Mouse (Mus musculus) liver, embryonic 11.5 days (tissue): ENCODE data around the gene Lrrc8d. TPM values are rescaled to one million over a fixed set of nuclear protein-coding genes. Genes with fewer than 3 reads are reported as not detected.

Experiments
- ATAC-seq: fragments of 200-750 bp; cut with Nextera tagmentation; replicated peaks from 2 replicates; pipeline ENCODE4 v1.8.0; 2017; ENCODE audit warnings: moderate number of reproducible peaks, mild to moderate bottlenecking, moderate TSS enrichment, moderate library complexity; ENCODE audit not compliant: low FRiP score
- DNase-seq: peaks from one replicate; pipeline ENCODE4 v3.0.0-alpha.2; 2017; ENCODE audit warnings: low spot score
- H3K27ac ChIP-seq: fragments of 300-500 bp; sonication (generic); 2 replicates; pipeline ENCODE4 v1.5.1; 2014; ENCODE audit warnings: mild to moderate bottlenecking, low read depth, low read length, control low read depth
- H3K27me3 ChIP-seq: fragments of 300-500 bp; sonication (generic); replicated peaks from 2 replicates; pipeline ENCODE4 v1.6.1; 2014; ENCODE audit warnings: low read length, mixed read lengths; ENCODE audit not compliant: control insufficient read depth, insufficient read depth
- H3K36me3 ChIP-seq: fragments of 300-500 bp; sonication (generic); 2 replicates; pipeline ENCODE4 v1.6.1; 2014; ENCODE audit warnings: mild to moderate bottlenecking, low read length, moderate library complexity, mixed read lengths; ENCODE audit not compliant: control insufficient read depth, insufficient read depth
- H3K4me1 ChIP-seq: fragments of 300-500 bp; sonication (generic); replicated peaks from 2 replicates; pipeline ENCODE4 v1.6.1; 2014; ENCODE audit warnings: low read length, mixed read lengths; ENCODE audit not compliant: control insufficient read depth, insufficient read depth
- H3K4me2 ChIP-seq: fragments of 300-500 bp; sonication (generic); 2 replicates; pipeline ENCODE4 v1.6.1; 2014; ENCODE audit warnings: mild to moderate bottlenecking, control low read depth, moderate library complexity
- H3K4me3 ChIP-seq: fragments of 300-500 bp; sonication (generic); 2 replicates; pipeline ENCODE4 v1.5.1; 2014; ENCODE audit warnings: low read depth, low read length, control low read depth
- H3K9ac ChIP-seq: fragments of 300-500 bp; sonication (generic); 2 replicates; pipeline ENCODE4 v1.6.1; 2014; ENCODE audit warnings: low read depth, low read length, control low read depth
- H3K9me3 ChIP-seq: fragments of 300-500 bp; sonication (generic); 2 replicates; pipeline ENCODE4 v1.6.1; 2016; ENCODE audit warnings: low read length, inconsistent platforms, mixed read lengths; ENCODE audit not compliant: control insufficient read depth
- WGBS: fragments of 180-500 bp; shearing (Covaris S2); extraction: QIAGEN DNeasy Blood & Tissue Kit; methylation state at CpG from one replicate; pipeline ENCODE4 v1.1.7; 2014; 5-methylcytosine and 5-hydroxymethylcytosine counted together
- polyA plus RNA-seq: library from polyadenylated mRNA; unstranded; fragments of >200 nt; fragmentation: Nextera tagmentation; extraction: Ambion mirVana; gene quantifications from 2 replicates; pipeline ENCODE4 v1.2.1, GENCODE M21; 2014

Lrrc8d gene
- polyA plus RNA-seq, 1 experiment from 2014 or later = 18.0 TPM

- no peaks in the 10 kb centered on the region for H3K27me3 ChIP-seq
- peak overlapping the region; percentile 0; the same call in 1 of the 2 replicates for H3K4me2 ChIP-seq
- H3K27ac ChIP-seq = no peak overlapping the region
Measured at GRCm38 (mm10) chr5:105702580-105703285, 3.0 kb downstream of the Lrrc8d start.

GRCm38 (mm10) chr5:105703286-105703655 is 3.5 kb downstream of the Lrrc8d start:
- no peak overlapping the region for H3K4me3 ChIP-seq
- no peak overlapping the region; the same call in 1 of the 2 replicates for H3K4me2 ChIP-seq
- no peaks in the 10 kb centered on the region for H3K27me3 ChIP-seq
- no peak overlapping the region for H3K9ac ChIP-seq
- no peaks in the 10 kb centered on the region for H3K36me3 ChIP-seq
- ATAC-seq = no peak
- no peak overlapping the region for H3K27ac ChIP-seq
- 85% methylated on average over 11 of the region's 11 CpGs for WGBS
- peaks cover 38% of the 10 kb centered on the region for H3K4me1 ChIP-seq
- DNase-seq = no peak
- H3K9me3 ChIP-seq = no peaks in the 10 kb centered on the region

More at GRCm38 (mm10) chr5:105702580-105703285, 3.0 kb downstream of the Lrrc8d start:
- DNase-seq = no peak
- Histone ChIP-seq H3K36me3 (no peaks in the 10 kb centered on the region), H3K4me3 (no peak overlapping the region), H3K9ac (no peak overlapping the region), H3K4me1 (peaks cover 38% of the 10 kb centered on the region), H3K9me3 (no peaks in the 10 kb centered on the region)
- ATAC-seq = peak; percentile 18; the same call in 1 of the 2 replicates
- WGBS = 49% methylated on average over 9 of the region's 9 CpGs

- no peaks in the 10 kb centered on the region for H3K36me3 ChIP-seq
- H3K4me1 ChIP-seq = peaks cover 27% of the 10 kb centered on the region
- H3K9me3 ChIP-seq = no peaks in the 10 kb centered on the region
- DNase-seq (no peak), ATAC-seq (no peak)
- no peak overlapping the region for H3K27ac ChIP-seq
- H3K4me3 ChIP-seq = no peak overlapping the region
- H3K4me2 ChIP-seq = no peak overlapping the region
- 70% methylated on average over 9 of the region's 9 CpGs for WGBS
- no peaks in the 10 kb centered on the region for H3K27me3 ChIP-seq
- H3K9ac ChIP-seq = no peak overlapping the region
Measured at GRCm38 (mm10) chr5:105704573-105704972, 4.8 kb downstream of the Lrrc8d start.

- Histone ChIP-seq H3K27me3 (no peaks in the 10 kb centered on the region), H3K27ac (no peak overlapping the region), H3K4me3 (no peak overlapping the region), H3K9ac (no peak overlapping the region), H3K4me1 (peaks cover 25% of the 10 kb centered on the region), H3K4me2 (no peak overlapping the region), H3K36me3 (no peaks in the 10 kb centered on the region), H3K9me3 (no peaks in the 10 kb centered on the region)
- 70% methylated on average over 11 of the region's 11 CpGs for WGBS
- DNase-seq = no peak
- ATAC-seq = no peak
Measured at GRCm38 (mm10) chr5:105706635-105707034, 6.9 kb downstream of the Lrrc8d start.

- DNase-seq = no peak
- Histone ChIP-seq H3K27ac (no peak overlapping the region), H3K4me2 (no peak overlapping the region), H3K4me1 (peaks cover 15% of the 10 kb centered on the region; the same call in 1 of the 2 replicates), H3K4me3 (no peak overlapping the region), H3K36me3 (no peaks in the 10 kb centered on the region), H3K27me3 (no peaks in the 10 kb centered on the region), H3K9me3 (no peaks in the 10 kb centered on the region), H3K9ac (no peak overlapping the region)
- 78% methylated on average over 5 of the region's 5 CpGs for WGBS
- no peak for ATAC-seq
Measured at GRCm38 (mm10) chr5:105708276-105708675, 8.5 kb downstream of the Lrrc8d start.

GRCm38 (mm10) chr5:105710473-105710872 is 10.7 kb downstream of the Lrrc8d start:
- Histone ChIP-seq H3K9ac (no peak overlapping the region), H3K4me3 (no peak overlapping the region), H3K27ac (no peak overlapping the region), H3K36me3 (no peaks in the 10 kb centered on the region), H3K4me2 (no peak overlapping the region), H3K9me3 (no peaks in the 10 kb centered on the region), H3K4me1 (peaks cover 23% of the 10 kb centered on the region), H3K27me3 (no peaks in the 10 kb centered on the region)
- DNase-seq = no peak
- WGBS = 80% methylated on average over 7 of the region's 7 CpGs
- ATAC-seq = no peak

- no peak overlapping the region for H3K9ac ChIP-seq
- no peak for ATAC-seq
- no peak overlapping the region for H3K4me2 ChIP-seq
- H3K27me3 ChIP-seq = no peaks in the 10 kb centered on the region
- H3K27ac ChIP-seq = no peak overlapping the region
- WGBS = 85% methylated on average over 6 of the region's 6 CpGs
- H3K9me3 ChIP-seq = no peaks in the 10 kb centered on the region
- no peaks in the 10 kb centered on the region for H3K36me3 ChIP-seq
- peaks cover 50% of the 10 kb centered on the region for H3K4me1 ChIP-seq
- no peak overlapping the region for H3K4me3 ChIP-seq
- no peak for DNase-seq
Measured at GRCm38 (mm10) chr5:105714446-105714845, 14.7 kb downstream of the Lrrc8d start.

GRCm38 (mm10) chr5:105715095-105715494 is 15.3 kb downstream of the Lrrc8d start:
- no peaks in the 10 kb centered on the region for H3K9me3 ChIP-seq
- no peak for DNase-seq
- no peak overlapping the region for H3K27ac ChIP-seq
- H3K9ac ChIP-seq = no peak overlapping the region; the same call in 1 of the 2 replicates
- H3K27me3 ChIP-seq = no peaks in the 10 kb centered on the region
- no peak overlapping the region for H3K4me3 ChIP-seq
- H3K36me3 ChIP-seq = no peaks in the 10 kb centered on the region
- WGBS = 89% methylated on average over 8 of the region's 8 CpGs
- H3K4me2 ChIP-seq = no peak overlapping the region
- no peak for ATAC-seq
- H3K4me1 ChIP-seq = peaks cover 54% of the 10 kb centered on the region

- 43% methylated on average over 10 of the region's 10 CpGs for WGBS
- ATAC-seq = no peak
- Histone ChIP-seq H3K4me2 (no peak overlapping the region), H3K4me3 (no peak overlapping the region), H3K9ac (no peak overlapping the region), H3K27ac (no peak overlapping the region), H3K4me1 (peaks cover 54% of the 10 kb centered on the region), H3K27me3 (no peaks in the 10 kb centered on the region), H3K36me3 (no peaks in the 10 kb centered on the region), H3K9me3 (no peaks in the 10 kb centered on the region)
- no peak for DNase-seq
Measured at GRCm38 (mm10) chr5:105715531-105716124, 15.9 kb downstream of the Lrrc8d start.
